Mouse (Mus musculus): Measurements from ENCODE around the gene Tmem209.

Gene Tmem209

DNA sequence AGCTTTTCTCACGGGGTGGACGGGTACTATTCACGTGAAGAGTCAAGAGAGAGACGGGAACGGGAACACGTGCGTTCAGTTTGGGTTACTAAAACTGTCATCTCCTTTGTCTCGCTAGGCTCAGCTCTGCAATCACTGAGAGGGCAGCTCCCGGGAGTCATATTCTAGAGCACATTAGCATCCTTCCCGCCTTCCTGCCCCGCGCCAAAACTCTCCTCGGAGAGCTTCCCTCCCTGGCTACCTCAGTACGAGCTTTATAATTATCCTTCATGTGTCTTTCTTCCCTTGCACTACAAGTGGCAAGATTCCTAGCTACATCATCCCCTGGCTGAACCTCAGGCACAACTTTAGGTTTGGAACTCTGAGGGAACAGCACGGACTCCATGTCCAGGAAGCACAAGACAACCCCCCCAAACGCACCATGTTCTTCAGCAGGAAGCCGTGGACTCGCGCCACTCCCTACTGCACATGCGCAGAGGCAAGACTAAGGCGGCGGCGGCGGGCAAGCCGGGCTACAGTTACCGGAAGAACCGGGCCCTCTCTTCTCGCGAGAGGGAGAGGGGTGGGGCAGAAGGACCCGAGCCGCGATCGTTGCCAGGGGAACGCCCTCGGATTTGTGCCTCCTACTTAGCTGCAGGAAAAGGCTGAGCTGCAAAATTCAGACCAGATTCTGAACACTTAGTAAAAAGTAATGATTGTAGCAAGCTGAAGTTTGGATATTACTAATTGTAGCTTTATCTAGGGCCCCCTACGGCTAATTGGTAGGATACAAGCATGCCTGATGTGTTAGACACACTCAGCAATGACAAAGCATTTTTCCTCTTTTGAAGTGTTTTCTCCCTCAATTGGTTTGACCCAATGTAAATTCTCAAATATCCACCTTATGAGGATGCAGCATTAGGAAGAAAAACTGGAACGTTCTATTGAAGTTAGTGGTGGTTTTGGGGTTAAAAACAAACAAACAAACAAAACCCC lies at the start of gene Tmem209, which contains the start of gene Ssmem1:
TSS of gene Tmem209 (minus strand) at position 519 of the 975 bp plus-strand sequence.
TSS of gene Ssmem1 (plus strand) at position 585 of the 975 bp plus-strand sequence.
- peak; percentile 100 for DNase-seq

DNA sequence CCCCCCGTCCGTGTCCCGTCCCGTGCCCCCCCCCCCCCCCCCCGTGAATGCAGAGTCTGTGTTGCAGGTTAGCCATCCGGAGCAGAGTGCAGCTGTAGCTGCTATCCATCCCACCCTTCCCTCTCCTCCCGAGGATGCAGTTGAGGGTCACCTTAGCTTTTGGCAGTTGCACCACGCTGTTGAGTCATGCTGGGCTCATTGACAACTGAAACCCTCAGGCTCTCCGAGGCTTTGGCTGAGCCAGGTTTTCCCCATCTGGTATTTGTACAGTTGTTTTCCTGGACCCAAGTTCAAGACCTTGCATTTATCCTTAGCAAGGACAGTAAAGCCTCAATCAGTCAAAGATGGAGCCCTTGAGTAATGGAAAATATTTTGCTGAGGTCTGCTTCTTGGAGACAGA lies 46.5 kb upstream of the Tmem209 start:
- DNase-seq = no peak

DNA sequence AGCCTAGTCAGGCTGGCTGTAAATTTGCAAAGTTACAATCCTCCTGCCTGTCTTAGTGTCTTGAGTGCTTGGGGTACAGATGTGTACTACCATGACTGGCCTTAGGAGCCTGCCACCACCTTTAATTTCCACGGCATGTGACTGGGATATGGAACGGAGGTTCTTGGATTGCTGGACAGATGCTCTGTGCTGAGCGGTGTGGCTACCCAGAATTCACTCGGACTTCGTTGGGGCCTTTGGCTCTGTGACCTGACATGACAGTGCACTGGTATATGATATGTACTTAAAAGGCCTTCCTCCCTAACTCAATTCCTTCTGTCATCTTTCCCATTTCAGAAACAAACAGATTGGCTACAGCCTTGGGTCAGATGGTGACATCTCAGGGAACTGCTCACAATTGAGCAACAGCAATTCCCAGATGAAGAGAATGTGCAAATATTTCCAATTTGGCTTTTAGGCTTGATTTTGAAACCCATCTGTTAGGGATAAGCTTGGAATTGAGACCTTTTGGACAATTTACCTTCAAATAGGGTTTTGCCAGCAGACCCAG lies 45.1 kb upstream of the Tmem209 start:
- DNase-seq = no peak

DNA sequence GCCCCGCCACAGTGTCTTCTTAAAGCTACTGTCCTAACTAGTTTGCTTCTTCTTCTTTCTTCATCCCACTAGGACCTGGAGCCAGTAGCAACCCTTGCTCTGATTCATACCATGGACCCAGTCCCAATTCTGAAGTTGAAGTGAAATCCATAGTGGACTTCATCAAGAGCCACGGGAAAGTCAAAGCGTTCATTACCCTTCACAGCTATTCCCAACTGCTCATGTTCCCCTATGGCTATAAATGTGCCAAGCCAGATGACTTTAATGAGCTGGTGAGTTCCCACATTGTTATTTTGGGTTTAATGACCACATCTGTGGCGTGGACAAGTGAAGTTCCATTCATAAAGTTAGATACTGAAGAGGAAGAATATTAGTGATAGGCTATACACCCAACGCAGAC lies 44.5 kb upstream of the Tmem209 start:
- no peak for DNase-seq

DNA sequence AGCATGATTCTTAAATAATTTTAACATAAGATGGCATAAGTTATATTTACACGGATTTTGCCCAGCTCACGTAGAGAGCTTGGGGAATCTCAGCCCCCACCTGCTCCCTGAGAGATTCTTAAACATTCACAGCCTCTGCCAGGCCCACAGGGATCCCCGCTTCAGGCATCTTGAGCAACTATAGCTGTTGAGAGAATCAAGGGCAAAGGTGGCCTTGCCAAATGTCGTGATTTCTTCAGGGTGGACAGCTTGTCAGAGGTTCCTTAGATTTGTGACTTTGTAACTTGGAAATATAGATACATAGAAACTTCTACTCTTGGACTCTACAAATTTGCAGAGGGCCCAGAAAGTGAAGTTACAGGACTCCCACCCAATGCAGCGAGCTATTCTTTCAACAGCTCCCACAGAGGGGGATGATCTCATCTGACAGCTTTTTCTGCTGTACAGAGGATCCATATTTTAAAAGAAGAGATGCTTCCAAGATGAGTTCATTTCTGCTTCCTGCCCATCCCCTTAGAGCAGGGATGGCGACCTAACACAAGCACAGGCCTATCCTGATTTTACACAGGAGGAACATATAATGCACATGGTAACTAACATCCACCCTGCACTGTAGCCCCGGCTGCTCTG lies 43.9 kb upstream of the Tmem209 start:
- no peak for DNase-seq

DNA sequence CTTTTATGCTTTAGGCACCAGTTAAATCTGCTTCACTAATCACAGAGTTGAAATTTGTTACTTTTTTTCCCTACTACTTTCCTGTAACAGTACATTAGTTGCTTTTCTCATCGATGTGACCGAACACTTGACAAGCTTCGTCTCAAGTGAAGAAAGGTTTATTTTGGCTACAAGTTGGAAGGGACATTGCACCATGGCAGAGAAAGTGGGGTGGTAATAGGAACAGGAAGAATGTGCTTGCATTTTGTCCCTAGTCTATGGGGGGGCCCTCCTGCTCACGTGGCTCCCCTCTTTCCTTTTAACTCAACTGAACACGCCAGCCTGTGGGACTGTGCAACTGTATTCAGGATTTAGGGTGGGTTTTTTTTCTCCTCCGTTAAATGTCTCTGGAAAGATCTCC lies 43.0 kb upstream of the Tmem209 start:
- DNase-seq = no peak

DNA sequence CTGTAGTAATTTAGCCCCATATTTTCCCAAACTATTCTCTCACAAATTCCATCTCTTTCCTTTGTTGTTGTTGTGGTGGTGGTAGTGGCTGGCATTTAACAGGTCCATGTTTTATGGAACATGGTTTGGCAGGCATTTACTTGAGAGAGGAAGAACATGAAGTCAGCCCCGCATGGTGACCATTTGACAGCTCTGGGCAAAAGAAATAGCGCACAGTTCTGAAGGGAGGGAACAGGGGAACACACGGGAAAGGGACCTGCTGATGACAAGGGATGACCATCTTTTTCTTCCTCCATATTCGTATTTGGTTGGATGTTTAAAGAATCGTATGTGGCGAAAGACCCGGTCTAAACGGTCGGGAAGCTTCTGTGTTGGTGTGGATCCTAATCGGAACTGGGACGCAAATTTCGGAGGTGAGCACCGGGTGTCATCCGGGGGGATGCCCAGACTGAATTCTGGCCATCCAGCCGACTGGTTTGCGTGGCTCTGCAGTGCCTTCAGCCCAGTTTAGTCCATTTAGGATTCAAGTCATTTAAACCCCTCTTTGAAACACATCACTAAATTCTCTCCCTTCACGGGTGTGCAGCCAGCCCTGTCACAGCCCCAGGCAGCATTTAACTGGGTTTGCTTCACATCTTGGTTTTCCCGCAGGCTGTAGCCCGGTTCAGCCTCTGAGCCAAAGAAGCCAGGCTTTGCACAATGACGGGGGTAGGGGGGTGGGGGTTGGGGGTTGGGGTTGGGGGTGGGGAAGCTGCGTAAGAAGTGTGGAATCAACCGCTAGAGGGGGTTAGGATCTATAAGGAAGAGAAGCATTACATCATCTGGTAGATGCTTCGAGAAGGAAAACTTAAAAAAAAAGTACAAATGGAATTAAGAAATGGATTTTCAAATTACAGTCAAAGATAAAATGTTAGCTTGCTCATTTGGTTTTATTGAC lies 42.3 kb upstream of the Tmem209 start:
- DNase-seq = peak in 1 of 2 experiments; percentile 44

DNA sequence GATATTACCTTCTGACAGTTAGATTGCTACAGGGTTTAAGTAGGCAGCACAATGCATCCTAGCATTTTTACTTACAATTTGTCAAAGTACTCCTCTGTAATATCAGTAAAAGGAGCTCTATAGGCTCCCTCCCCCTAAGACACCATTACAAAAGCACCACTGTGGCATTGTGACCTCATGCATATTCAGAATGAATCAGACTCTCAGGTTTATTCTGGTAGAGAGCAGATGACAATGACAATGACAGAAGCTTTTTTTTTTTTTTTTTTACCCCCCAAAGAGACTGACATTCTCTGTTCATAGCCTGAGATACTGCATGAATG lies 41.6 kb upstream of the Tmem209 start:
- DNase-seq = no peak

DNA sequence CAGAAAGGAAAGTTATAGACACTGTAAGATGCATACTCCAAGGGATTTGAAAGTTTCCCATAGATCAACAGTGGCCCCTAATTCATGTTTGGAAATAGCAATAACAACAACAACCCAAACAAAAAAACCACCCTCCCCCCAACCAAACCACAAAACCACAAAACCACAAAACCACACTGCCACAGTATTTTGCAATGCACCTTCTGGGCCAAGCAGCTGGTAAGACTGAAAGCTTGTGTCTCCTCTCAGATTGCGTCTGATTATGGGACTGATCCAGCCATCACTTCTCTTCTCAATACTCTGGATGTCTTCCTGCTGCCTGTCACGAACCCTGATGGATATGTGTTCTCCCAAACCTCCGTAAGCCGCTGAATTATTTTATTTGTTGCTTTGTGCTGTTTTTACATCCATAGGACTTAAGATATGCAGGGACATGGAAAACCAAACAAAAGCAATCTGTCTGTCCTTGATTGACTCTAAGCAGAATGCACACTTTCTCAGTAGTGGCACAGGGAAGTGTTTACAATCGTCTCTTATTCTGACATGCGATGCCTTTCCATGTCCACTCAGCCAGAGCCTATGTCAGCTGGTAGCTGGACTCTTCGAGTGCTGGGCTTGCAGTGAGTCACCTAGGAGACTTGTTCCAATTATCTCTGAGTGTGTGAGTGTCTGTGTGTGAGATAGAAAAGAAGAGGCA lies 41.1 kb upstream of the Tmem209 start:
- no peak for DNase-seq

DNA sequence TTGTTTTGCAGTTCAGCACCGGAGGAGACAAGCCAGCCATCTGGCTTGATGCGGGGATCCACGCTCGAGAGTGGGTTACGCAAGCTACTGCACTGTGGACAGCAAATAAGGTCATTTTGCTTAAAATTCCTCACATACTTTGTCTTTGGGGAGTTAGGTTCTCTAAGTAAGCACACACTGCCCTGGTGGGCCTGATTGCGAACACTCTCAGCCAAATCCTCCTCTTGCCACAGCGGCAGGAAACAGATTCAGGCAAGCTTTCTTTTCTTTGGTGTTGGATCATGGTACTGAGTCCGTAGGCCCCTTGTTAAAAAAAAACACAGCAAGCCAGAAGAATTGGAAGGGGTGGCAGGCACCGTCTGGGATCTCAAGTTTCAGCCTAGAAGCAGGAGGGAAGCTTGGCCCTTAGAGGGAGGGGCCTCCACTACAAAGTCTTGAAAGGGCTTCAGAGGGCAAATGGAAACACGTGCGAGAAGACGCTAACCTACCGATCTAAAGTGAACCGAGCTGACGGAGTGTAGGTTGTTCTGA lies 39.7 kb upstream of the Tmem209 start:
- peak in 1 of 2 experiments; percentile 50 for DNase-seq

DNA sequence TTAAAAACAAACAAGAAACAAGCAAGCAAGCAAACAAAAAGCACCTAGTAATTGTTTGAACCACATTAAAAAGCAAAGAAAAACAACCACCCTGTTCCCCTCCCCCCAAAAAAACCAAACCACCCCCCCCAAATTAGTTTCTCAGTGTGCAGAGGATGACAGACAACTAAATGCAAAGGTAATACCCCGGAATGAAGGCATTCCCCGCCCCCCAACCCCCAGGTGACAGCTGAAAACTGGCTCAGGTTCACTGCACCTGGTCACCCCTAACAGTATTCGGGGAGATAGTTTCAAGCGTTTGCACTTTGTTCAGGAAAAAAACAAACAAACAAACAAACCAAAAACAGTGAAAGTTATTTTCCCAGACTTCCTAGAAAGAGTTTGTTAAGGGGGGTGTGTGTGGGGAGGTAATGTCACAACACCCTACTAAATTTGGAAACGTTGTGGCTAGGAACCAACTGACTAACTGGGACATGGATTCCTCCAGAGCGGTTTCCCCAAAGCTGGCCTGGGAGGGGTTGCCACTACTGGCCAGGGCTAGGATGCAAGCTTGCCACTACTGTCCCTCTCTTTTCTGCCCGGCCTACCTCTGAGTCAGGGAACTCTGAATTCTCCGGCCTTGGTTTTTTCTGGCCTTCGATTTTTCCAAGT lies 38.2 kb upstream of the Tmem209 start:
- peak; percentile 39 to 51 for DNase-seq

DNA sequence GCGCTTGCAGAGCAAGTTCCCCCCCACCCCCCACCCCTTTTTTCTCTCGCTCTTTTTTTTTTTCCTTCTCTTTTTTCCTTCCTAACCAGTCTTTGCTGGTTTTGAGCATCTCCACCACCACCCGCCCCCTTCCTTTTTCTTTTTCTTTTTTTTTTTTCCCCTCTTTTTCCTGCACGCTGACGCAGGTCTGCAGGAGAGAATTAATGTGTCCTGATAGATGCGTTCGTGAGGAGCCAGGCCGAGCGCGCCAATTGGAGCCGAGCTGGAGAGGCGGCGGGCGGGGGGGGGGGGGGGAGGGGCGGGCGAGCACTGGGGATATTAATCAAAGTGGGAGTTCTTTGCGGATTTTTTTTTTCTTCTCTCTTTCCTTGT lies 37.7 kb upstream of the Tmem209 start:
- peak; percentile 36 to 66 for DNase-seq

DNA sequence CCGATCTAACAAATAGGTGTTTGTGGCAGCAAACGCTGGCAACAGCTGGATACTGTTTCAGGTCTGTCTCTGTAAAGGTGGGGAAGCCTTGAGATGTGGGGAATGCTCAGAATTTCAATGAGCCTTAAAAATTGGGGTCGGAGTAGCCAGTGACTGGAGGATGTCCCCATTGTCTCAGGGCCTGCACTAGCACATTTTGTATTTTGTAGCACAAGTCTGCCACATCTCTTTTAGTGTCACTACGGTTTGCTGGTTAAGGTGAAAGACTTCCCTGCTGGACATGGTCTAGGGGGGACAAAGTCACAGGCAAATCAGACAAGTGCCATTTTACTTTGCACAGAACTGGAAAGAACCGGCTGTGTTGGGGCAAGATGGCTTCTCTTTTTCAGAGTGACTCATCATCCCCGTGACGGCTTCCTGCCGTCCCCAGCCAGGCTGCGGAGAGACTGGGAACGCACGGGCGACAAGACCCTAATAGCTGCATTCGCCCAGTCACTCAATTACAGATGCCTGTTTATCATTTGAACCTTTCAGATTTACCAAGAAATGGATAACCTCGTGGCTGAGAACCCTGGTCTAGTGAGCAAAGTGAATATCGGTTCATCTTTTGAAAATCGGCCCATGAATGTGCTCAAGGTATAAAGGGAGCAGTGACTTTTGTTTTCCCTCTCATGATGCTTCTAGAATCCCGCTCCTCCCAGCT lies 37.1 kb upstream of the Tmem209 start:
- DNase-seq = peak; percentile 51 to 59

DNA sequence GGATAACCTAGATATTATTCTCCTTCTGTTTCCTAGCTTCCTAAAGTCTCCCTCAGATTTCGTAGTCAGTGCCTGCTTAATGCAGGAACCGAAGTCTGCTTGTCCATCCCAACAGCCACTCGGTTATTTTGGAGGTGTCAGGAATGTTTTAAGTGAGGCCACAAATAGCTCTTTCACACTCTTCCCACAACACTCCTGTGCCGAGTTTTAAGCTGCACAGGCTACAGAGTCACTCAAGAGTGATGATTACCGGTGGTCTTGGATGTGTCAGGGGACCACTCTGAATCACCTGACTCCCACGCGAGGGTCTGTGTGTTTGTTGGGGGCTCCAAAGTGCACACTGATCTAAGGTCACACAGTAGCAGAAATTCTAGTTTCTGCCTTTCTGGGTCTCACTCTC lies 36.1 kb upstream of the Tmem209 start:
- DNase-seq = no peak

DNA sequence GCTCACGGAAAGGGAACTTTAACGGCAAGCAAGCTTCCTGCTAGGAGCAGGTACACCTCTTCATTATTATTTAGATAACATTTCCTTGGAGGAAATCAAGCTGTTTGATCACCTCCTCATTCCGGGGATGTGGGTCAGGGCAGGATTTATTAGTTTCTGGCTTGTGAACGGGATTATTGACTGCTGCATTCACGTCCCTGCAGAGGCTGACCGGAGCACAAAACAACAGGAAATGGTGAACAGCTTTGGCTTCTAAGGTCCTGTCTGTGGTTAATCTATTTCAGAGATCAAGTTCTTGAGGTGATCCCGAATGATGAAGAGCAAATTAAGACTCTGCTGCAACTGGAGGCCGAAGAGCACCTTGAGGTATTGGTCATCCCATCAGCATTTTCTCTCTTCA lies 34.3 kb upstream of the Tmem209 start:
- DNase-seq = no peak

DNA sequence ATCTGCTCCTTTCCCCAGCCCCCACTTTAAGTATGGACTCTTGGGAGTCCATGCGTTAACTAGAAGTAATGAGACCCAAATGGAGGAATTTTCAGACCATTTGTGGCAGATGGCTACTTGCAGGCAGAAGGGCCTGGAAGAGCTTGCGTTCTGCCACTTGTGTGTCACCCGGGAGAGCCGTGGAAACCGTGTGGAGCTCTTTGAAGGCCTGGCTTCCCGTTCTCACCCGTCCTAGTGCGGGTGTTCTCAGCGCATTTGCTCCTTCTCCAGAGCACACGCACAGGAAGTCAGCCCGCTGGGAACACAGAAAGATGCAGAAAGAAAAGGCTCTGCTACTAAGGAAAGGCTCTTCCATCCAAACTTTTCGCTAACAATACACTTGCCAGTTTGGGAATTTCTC lies 33.5 kb upstream of the Tmem209 start:
- no peak for DNase-seq

DNA sequence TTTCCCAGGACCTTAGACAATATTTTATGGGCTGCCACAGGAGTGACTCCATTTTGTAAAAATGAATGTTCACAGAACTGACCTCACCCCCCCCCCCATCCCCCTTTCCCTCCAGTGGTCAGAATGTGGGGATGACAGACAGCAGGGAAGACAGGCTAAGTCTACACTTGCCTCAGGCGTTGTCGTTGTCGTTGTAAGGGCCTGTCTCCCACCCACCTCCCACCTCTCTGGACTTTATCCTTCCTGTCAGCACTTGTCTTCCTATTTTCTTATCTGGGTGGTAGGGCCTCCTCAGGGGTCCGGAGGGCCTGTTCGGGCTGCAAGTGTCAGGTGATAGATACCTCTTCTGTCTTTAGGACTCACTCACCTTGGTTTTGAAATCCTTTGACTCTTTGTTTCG lies 32.7 kb upstream of the Tmem209 start:
- no peak for DNase-seq

DNA sequence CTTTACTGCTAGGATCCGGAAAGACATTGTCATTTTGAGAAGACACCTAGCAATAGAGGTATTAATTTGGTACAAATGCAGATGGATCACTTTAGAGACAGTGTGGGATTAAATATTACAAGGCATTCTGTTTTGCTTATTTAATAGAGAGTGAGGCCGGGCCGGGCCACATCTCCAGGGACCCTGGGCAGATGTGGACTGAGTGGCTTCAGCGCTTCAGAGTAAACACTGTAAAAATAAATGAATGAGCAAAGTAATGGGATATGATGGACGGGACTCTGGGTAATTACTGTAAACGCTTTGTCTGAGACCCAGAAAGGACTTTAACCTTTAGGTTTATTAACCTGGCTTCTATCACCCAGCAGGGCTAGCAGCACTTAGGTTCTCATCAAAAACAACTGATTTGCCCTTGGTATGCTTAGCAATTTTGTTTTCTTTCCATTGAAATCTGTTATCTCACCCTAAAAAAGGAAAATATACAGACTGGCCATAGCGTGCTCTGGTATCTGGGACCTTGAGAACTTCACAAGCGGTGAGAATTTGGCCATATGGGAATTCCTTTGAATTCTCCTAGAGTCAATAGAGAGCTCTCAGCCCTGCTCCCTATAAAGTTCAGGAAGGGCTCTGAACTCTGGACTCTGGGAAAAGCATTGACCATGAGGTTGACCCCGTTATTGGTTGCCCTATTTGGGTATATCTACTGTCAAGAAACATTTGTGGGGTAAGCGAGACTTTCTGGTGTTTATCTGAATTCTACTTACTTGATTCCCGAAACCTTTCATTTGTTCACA lies 31.6 kb upstream of the Tmem209 start, which contains the start of gene Cpa2:
TSS of gene Cpa2 (plus strand) at position 574 of the 791 bp plus-strand sequence.
- DNase-seq = no peak

DNA sequence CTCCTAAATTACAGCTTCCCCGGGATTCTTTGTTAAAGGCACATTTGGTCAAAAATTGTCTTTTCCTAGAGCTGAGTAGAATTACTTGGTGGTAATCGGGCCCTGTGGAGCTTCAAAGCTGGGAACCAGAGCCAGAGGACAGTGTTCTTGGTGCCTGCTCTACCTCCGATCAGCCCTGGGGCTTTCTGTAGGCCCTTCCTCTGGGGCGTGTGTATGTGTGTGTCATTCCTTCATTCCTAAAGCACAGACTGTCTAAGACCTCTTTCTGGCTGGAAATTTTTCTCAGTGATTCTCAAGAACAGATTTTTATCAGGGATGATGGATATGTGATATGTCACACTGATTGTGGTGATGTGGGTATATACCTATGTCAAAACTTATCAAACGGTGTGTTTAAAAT lies 29.2 kb upstream of the Tmem209 start:
- DNase-seq = no peak

DNA sequence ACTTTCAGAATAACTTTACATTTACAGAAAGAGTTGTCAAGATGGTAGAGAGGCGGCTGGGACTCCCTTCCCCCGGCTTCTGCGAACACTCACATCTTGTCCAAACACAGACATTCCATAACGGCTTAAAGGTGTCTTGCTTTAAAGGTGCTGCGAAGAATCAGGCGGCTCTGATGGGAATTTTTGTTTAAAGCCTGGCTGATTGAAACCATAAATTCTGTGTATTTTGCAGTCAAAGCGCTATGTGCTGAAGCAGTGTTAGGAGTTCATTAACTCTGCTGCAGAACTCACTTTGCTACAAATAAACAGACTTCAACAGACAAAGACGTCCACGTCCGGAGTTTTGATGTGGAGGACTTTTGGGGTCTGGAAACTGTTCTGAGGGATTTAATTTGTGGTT lies 28.7 kb upstream of the Tmem209 start:
- no peak for DNase-seq
